Mouse (Mus musculus): ENCODE measurements around the gene Elmo1.

DNA sequence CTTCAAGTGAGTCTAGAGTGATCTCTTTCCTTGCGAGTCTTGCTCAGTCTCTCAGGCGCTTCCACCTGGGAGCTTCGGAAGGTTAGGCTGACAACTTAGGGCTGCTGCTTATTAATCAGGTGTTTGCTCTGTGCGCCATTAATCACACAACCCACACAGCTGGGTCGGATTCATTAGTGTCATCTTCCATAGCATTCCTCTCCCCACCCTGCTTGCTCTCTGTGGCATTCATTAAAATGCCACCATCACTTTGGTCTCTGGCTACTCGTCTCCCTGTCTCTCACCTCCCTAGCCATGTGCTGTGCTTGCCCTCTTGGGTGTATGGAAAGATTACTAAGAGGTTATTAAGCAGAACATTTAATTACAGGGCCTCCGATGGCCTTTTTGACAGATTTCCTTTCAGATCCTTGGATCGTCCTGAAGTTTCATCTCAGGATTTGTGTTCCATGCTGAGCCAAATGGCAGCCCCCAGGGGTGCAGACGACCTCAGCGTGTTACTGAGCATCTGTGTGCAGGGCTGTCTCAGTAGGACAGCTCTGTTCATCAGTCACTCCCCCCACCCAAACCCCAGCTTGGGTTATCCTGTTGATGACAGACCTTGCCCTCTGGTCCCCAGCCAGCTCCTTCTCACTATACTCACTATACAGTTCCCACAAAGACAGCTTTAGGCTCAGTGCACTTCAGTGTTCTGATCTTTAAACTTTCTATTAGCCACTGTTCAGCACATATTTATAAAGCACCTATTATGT, 417.2 kb downstream of the Elmo1 start:
- TF ChIP-seq CTCF (IDR thresholded peaks at IDR 0.05; ENCODE audit: low read depth, low read length) (no peak), POLR2A (IDR thresholded peaks at IDR 0.05; ENCODE audit: extremely low read depth, insufficient read depth, low read length) (no peak)

Data from liver, adult 2 months (tissue).